Mouse (Mus musculus) MEL (cell line): ENCODE data around the gene Kcna7. TPM values are rescaled to one million over a fixed set of nuclear protein-coding genes. Genes with fewer than 3 reads are reported as not detected.

ENCODE experiments used
- DNase-seq: peaks from one replicate; pipeline ENCODE4 v3.0.0; 2011; ENCODE audit warnings: low read depth, low spot score
- H3K27ac ChIP-seq: 2 replicates; pipeline ENCODE4 v1.5.1; 2012; ENCODE audit warnings: low read depth, mild to moderate bottlenecking, control low read depth, low read length, moderate library complexity; ENCODE audit not compliant: control insufficient read depth
- H3K27me3 ChIP-seq, 2 experiments: fragments of 150-350 bp in 1 of 2; sonication (generic) in 1 of 2; 2 replicates each; pipeline ENCODE4 v1.6.1; 2012; ENCODE audit warnings: low read length in 2 of 2, mild to moderate bottlenecking in 2 of 2, improper control_type of control experiment in 1 of 2, moderate library complexity in 1 of 2; ENCODE audit not compliant: insufficient read depth in 2 of 2, control insufficient read depth in 1 of 2
- H3K36me3 ChIP-seq, 2 experiments: 2 replicates each; pipeline ENCODE4 v1.6.1; 2012 to 2014; ENCODE audit warnings: low read length in 2 of 2, improper control_type of control experiment in 1 of 2, inconsistent platforms in 1 of 2, mild to moderate bottlenecking in 1 of 2; ENCODE audit not compliant: insufficient read depth in 2 of 2, control insufficient read depth in 1 of 2
- H3K4me1 ChIP-seq, 2 experiments: fragments of 150-350 bp in 1 of 2; sonication (generic) in 1 of 2; 2 replicates each; pipeline ENCODE4 v1.6.1; 2012; ENCODE audit warnings: low read length in 2 of 2, improper control_type of control experiment in 1 of 2, mild to moderate bottlenecking in 1 of 2; ENCODE audit not compliant: insufficient read depth in 2 of 2, control insufficient read depth in 1 of 2
- H3K4me3 ChIP-seq, 2 experiments: fragments of 150-350 bp in 1 of 2; sonication (generic) in 1 of 2; 2 replicates each; pipeline ENCODE4 v1.5.1; 2012; ENCODE audit warnings: low read depth in 2 of 2, low read length in 2 of 2, mild to moderate bottlenecking in 2 of 2, moderate library complexity in 2 of 2, control low read depth in 1 of 2, improper control_type of control experiment in 1 of 2; ENCODE audit not compliant: control insufficient read depth in 1 of 2, insufficient read depth in 1 of 2
- H3K79me2 ChIP-seq: 2 replicates; pipeline ENCODE4 v1.6.1; 2012; ENCODE audit warnings: mild to moderate bottlenecking, low read length, moderate library complexity; ENCODE audit not compliant: control insufficient read depth, poor library complexity, insufficient read depth
- H3K9ac ChIP-seq: 2 replicates; pipeline ENCODE4 v1.6.1; 2012; ENCODE audit warnings: low read depth, mild to moderate bottlenecking, control low read depth, low read length, moderate library complexity; ENCODE audit not compliant: control insufficient read depth, poor library complexity, severe bottlenecking
- H3K9me3 ChIP-seq: fragments of 150-350 bp; sonication (generic); replicated peaks from 2 replicates; pipeline ENCODE4 v1.6.1; 2012; ENCODE audit warnings: mild to moderate bottlenecking, low read length, improper control_type of control experiment, moderate library complexity; ENCODE audit not compliant: insufficient read depth
- BHLHE40 ChIP-seq: IDR thresholded peaks from 2 replicates; pipeline ENCODE4 v1.6.1; 2012; ENCODE audit warnings: low read depth, mild to moderate bottlenecking, inconsistent platforms, low read length, improper control_type of control experiment, borderline replicate concordance
- CHD2 ChIP-seq: IDR thresholded peaks from 2 replicates; pipeline ENCODE4 v1.6.1; 2011; ENCODE audit warnings: low read length, improper control_type of control experiment
- CTCF ChIP-seq, 3 experiments: IDR thresholded peaks in 2 of 3; conservative IDR thresholded peaks in 1 of 3; 2 replicates each; pipeline ENCODE4 v1.5.1; 2011 to 2012; ENCODE audit warnings: low read length in 3 of 3, low read depth in 2 of 3, mild to moderate bottlenecking in 2 of 3, improper control_type of control experiment in 1 of 3, inconsistent platforms in 1 of 3, mixed read lengths in 1 of 3, moderate library complexity in 1 of 3; ENCODE audit not compliant: control insufficient read depth in 1 of 3, insufficient read depth in 1 of 3, poor library complexity in 1 of 3, severe bottlenecking in 1 of 3
- E2F4 ChIP-seq: IDR thresholded peaks from 2 replicates; pipeline ENCODE4 v1.6.1; 2011; ENCODE audit warnings: low read depth, low read length, improper control_type of control experiment, borderline replicate concordance
- ELF1 ChIP-seq: IDR thresholded peaks from 2 replicates; pipeline ENCODE4 v1.6.1; 2014; ENCODE audit warnings: low read depth, mild to moderate bottlenecking, inconsistent platforms, low read length, improper control_type of control experiment, moderate library complexity
- EP300 ChIP-seq, 2 experiments: IDR thresholded peaks; 2 replicates each; pipeline ENCODE4 v1.6.1; 2011; ENCODE audit warnings: improper control_type of control experiment in 2 of 2, low read length in 2 of 2, low read depth in 1 of 2, mild to moderate bottlenecking in 1 of 2
- ETS1 ChIP-seq: IDR thresholded peaks from 2 replicates; pipeline ENCODE4 v1.6.1; 2012; ENCODE audit warnings: low read depth, mild to moderate bottlenecking, inconsistent platforms, low read length, improper control_type of control experiment, moderate library complexity
- GABPA ChIP-seq: IDR thresholded peaks from 2 replicates; pipeline ENCODE4 v1.6.1; 2012; ENCODE audit warnings: low read depth, mild to moderate bottlenecking, inconsistent platforms, low read length, improper control_type of control experiment, moderate library complexity
- GATA1 ChIP-seq: IDR thresholded peaks from 2 replicates; pipeline ENCODE4 v1.6.1; 2011; ENCODE audit warnings: low read depth, low read length, improper control_type of control experiment
- JUND ChIP-seq: IDR thresholded peaks from 2 replicates; pipeline ENCODE4 v1.6.1; 2011; ENCODE audit warnings: low read depth, mild to moderate bottlenecking, improper control_type of control experiment, low read length
- MAFK ChIP-seq: IDR thresholded peaks from 2 replicates; pipeline ENCODE4 v1.6.1; 2011; ENCODE audit warnings: low read depth, mild to moderate bottlenecking, low read length, improper control_type of control experiment, borderline replicate concordance
- MAX ChIP-seq: IDR thresholded peaks from 2 replicates; pipeline ENCODE4 v1.6.1; 2011; ENCODE audit warnings: low read length, improper control_type of control experiment
- MEF2A ChIP-seq: IDR thresholded peaks from 2 replicates; pipeline ENCODE4 v1.6.1; 2014; ENCODE audit warnings: low read depth, mild to moderate bottlenecking, inconsistent platforms, low read length, improper control_type of control experiment; ENCODE audit not compliant: poor library complexity, insufficient replicate concordance, severe bottlenecking; ENCODE audit errors: extremely low read depth
- MXI1 ChIP-seq: IDR thresholded peaks from 2 replicates; pipeline ENCODE4 v1.6.1; 2011; ENCODE audit warnings: mild to moderate bottlenecking, low read depth, low read length, improper control_type of control experiment
- MYC ChIP-seq: IDR thresholded peaks from 2 replicates; pipeline ENCODE4 v1.6.1; 2011; ENCODE audit warnings: low read depth, mild to moderate bottlenecking, low read length, improper control_type of control experiment, moderate library complexity
- NELFE ChIP-seq: IDR thresholded peaks from 2 replicates; pipeline ENCODE4 v1.6.1; 2011; ENCODE audit warnings: low read depth, low read length, improper control_type of control experiment
- NRF1 ChIP-seq: IDR thresholded peaks from 2 replicates; pipeline ENCODE4 v1.6.1; 2014; ENCODE audit warnings: low read depth, mild to moderate bottlenecking, inconsistent platforms, low read length, improper control_type of control experiment, moderate library complexity; ENCODE audit not compliant: poor library complexity, insufficient read depth, severe bottlenecking
- POLR2A ChIP-seq, 2 experiments: IDR thresholded peaks; 2 replicates each; pipeline ENCODE4 v1.6.1; 2011 to 2012; ENCODE audit warnings: low read length in 2 of 2, mild to moderate bottlenecking in 2 of 2, control low read depth in 1 of 2, improper control_type of control experiment in 1 of 2, low read depth in 1 of 2, moderate library complexity in 1 of 2; ENCODE audit not compliant: control insufficient read depth in 1 of 2, insufficient read depth in 1 of 2, poor library complexity in 1 of 2
- POLR2AphosphoS5 ChIP-seq: IDR thresholded peaks from 2 replicates; pipeline ENCODE4 v1.6.1; 2012; ENCODE audit warnings: low read depth, borderline replicate concordance, mild to moderate bottlenecking, inconsistent platforms, low read length, moderate library complexity, mixed read lengths
- RCOR1 ChIP-seq: IDR thresholded peaks from 2 replicates; pipeline ENCODE4 v1.6.1; 2012; ENCODE audit warnings: low read depth, mild to moderate bottlenecking, inconsistent platforms, low read length, improper control_type of control experiment
- SIN3A ChIP-seq: IDR thresholded peaks from 2 replicates; pipeline ENCODE4 v1.6.1; 2012; ENCODE audit warnings: low read length, improper control_type of control experiment, inconsistent platforms
- TBP ChIP-seq: IDR thresholded peaks from 2 replicates; pipeline ENCODE4 v1.8.0; 2011; ENCODE audit warnings: low read depth, low read length, improper control_type of control experiment
- UBTF ChIP-seq: IDR thresholded peaks from 2 replicates; pipeline ENCODE4 v1.6.1; 2012; ENCODE audit warnings: low read depth, mild to moderate bottlenecking, inconsistent platforms, low read length, improper control_type of control experiment, moderate library complexity, borderline replicate concordance; ENCODE audit not compliant: insufficient read depth
- USF1 ChIP-seq: IDR thresholded peaks from 2 replicates; pipeline ENCODE4 v1.6.1; 2014; ENCODE audit warnings: low read depth, mild to moderate bottlenecking, inconsistent platforms, low read length, improper control_type of control experiment, moderate library complexity
- ZC3H11A ChIP-seq: IDR thresholded peaks from 2 replicates; pipeline ENCODE4 v1.6.1; 2012; ENCODE audit warnings: low read depth, mild to moderate bottlenecking, inconsistent platforms, low read length, improper control_type of control experiment
- ZNF384 ChIP-seq: IDR thresholded peaks from 2 replicates; pipeline ENCODE4 v1.6.1; 2012; ENCODE audit warnings: low read depth, mild to moderate bottlenecking, inconsistent platforms, low read length, improper control_type of control experiment
- polyA plus RNA-seq, 2 experiments: library from polyadenylated mRNA; stranded (reverse) in 1 of 2; unstranded in 1 of 2; fragments of >175 nt in 1 of 2; fragments of >200 nt in 1 of 2; gene quantifications; 2 replicates each; pipeline versions ENCODE4 v1.2.1 to v1.2.4; 2012; ENCODE audit warnings: low replicate concordance in 2 of 2, low read depth in 1 of 2; ENCODE audit not compliant: insufficient read length in 2 of 2, insufficient read depth in 1 of 2, missing spikeins in 1 of 2
- total RNA-seq: library from RNA; depleted of rRNA; stranded (reverse); fragments of 300-350 nt; gene quantifications from 2 replicates; pipeline ENCODE4 v1.2.3, GENCODE M21; 2012

The Kcna7 gene
- total and polyA plus RNA-seq, 3 experiments = 0.06 TPM; not detected in 2

GRCm38 (mm10) chr7:45369836-45370474, 35.5 kb upstream of the Kcna7 start:
- TF ChIP-seq CHD2 = no peak
- TF ChIP-seq TBP = no peak
- no peak for TF ChIP-seq EP300 (IDR thresholded peaks at IDR 0.05; ENCODE audit: low read depth in 1 of 2, low read length in 2 of 2)
- no peak for TF ChIP-seq SIN3A
- TF ChIP-seq ZC3H11A = no peak
- TF ChIP-seq E2F4 = no peak
- TF ChIP-seq ETS1 = no peak
- TF ChIP-seq MAX = no peak
- no peak for TF ChIP-seq ELF1
- no peak for TF ChIP-seq POLR2AphosphoS5
- no peak for TF ChIP-seq CTCF (IDR thresholded peaks at IDR 0.05 in 2 of 3, conservative IDR thresholded peaks at IDR 0.05 in 1 of 3; ENCODE audit: control insufficient read depth in 1 of 3, insufficient read depth in 1 of 3, low read depth in 2 of 3, low read length in 3 of 3, poor library complexity in 1 of 3, severe bottlenecking in 1 of 3)
- TF ChIP-seq USF1 = no peak
- no peak for DNase-seq
- Histone ChIP-seq H3K27me3 (no peaks in the 10 kb centered on the region), H3K27ac (no peak overlapping the region), H3K9ac (no peak overlapping the region; the same call in 1 of the 2 replicates), H3K4me1 (peaks cover 0 to 22% of the 10 kb centered on the region in 2 experiments; a peak in 2 of 4 replicates), H3K4me3 (peak overlapping the region; percentile 25 to 57; a peak in 3 of 4 replicates), H3K79me2 (no peaks in the 10 kb centered on the region; the same call in 1 of the 2 replicates), H3K9me3 (no peaks in the 10 kb centered on the region), H3K36me3 (peaks cover 7 to 12% of the 10 kb centered on the region in 2 experiments)

DNA sequence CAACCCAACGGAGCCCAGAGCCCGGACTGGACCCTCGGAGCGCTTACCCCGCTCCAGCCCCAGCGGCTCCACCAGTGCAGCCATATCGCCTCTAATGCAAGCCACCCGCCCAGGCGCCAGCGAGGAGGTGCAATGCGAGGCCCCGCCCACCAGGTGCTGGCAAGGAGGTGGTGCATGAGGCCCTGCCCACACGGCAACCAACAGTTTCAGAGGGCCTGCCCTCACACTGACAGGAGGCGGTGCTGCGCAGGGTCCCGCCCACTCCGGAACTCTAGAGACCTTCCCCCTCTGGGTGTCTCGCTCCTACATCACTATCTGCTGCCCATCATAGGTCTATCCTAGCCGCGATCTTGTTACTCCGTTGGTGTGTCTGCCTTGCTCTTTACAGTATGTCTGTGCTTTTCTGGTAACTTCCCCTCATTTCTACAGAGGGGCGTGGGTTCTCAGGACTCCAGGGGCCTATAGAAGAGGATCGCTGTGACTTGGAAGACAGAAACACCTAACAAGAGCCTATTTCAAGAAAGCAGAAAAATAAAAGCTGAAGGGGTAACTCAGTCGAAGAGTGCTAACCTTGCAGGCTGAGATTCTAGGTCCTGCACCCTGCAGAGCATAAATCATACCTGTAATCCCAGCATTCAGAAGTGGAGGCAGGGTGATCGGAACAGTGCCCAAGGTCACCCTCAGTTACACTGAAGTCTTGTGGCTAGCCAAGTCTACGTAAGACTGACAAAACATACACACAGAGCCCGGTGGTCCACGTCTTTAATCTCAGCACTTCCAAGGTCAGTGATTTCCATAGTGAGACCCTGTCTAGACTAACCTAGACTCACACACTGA, 34.8 kb upstream of the Kcna7 start, which contains the start of gene Lin7b:
Gene Lin7b, minus strand, starts transcription at position 109 of the 837 bp plus-strand sequence.
- Histone ChIP-seq H3K27ac (peak within 1 kb of the TSS; percentile 50), H3K4me3 (peak within 1 kb of the TSS; percentile 25 to 57; a peak in 3 of 4 replicates), H3K27me3 (no peaks in the 10 kb centered on the region), H3K9me3 (no peaks in the 10 kb centered on the region), H3K9ac (no peak within 1 kb of the TSS; the same call in 1 of the 2 replicates), H3K4me1 (peaks cover 6 to 24% of the 10 kb centered on the region in 2 experiments), H3K36me3 (peaks cover 12 to 18% of the 10 kb centered on the region in 2 experiments), H3K79me2 (no peaks in the 10 kb centered on the region; the same call in 1 of the 2 replicates)
- peak; percentile 96 for DNase-seq
- TF ChIP-seq USF1 = no peak
- TF ChIP-seq MAX = no peak
- TF ChIP-seq RCOR1 = no peak
- peak; percentile 65; the same call in 1 of the 2 replicates for TF ChIP-seq SIN3A
- peak; percentile 25; the same call in 1 of the 2 replicates for TF ChIP-seq MYC
- no peak for TF ChIP-seq MAFK
- TF ChIP-seq NELFE = peak; percentile 29; the same call in 1 of the 2 replicates
- no peak for TF ChIP-seq MEF2A
- TF ChIP-seq E2F4 = no peak
- TF ChIP-seq ZC3H11A = no peak
- TF ChIP-seq UBTF = no peak
- TF ChIP-seq CHD2 = 0 out of 2 replicates have a peak, but pooled peaks have one; percentile 13
- TF ChIP-seq ZNF384 = no peak
- TF ChIP-seq MXI1 = peak; percentile 43; the same call in 1 of the 2 replicates
- TF ChIP-seq POLR2A (IDR thresholded peaks at IDR 0.05; ENCODE audit: control insufficient read depth in 1 of 2, insufficient read depth in 1 of 2, low read depth in 1 of 2, low read length in 2 of 2, poor library complexity in 1 of 2) = peak; percentile 37 to 46; a peak in 3 of 4 replicates
- TF ChIP-seq NRF1 = peak; percentile 76
- TF ChIP-seq GATA1 = peak; percentile 54; the same call in 1 of the 2 replicates
- TF ChIP-seq BHLHE40 = no peak
- TF ChIP-seq GABPA = no peak
- peak; percentile 53; the same call in 1 of the 2 replicates for TF ChIP-seq ELF1
- TF ChIP-seq CTCF (IDR thresholded peaks at IDR 0.05 in 2 of 3, conservative IDR thresholded peaks at IDR 0.05 in 1 of 3; ENCODE audit: control insufficient read depth in 1 of 3, insufficient read depth in 1 of 3, low read depth in 2 of 3, low read length in 3 of 3, poor library complexity in 1 of 3, severe bottlenecking in 1 of 3) = peak in 1 of 3 experiments; percentile 4; a peak in 1 of 6 replicates
- no peak for TF ChIP-seq JUND
